Mouse (Mus musculus) spleen, embryonic (tissue): ENCODE measurements around the gene Yap1.

Experiments
- CTCF ChIA-PET: fragments of 350-600 bp; sonication (Branson Sonifier 250); formaldehyde crosslinking; loops from one replicate; lab custom pipeline; 2022; lab: Charles Lee

Yap1 gene

GRCm38 (mm10) chr9:7977587-7977986, 26.8 kb downstream of the Yap1 start:
- CTCF ChIA-PET: interaction anchor here (0.6 kb wide), 1 partner anchor 511 kb away, joined by 6 read pairs; no protein-coding TSS in a partner anchor

GRCm38 (mm10) chr9:7971993-7972392, 32.4 kb downstream of the Yap1 start:
- CTCF ChIA-PET: no interaction called here

GRCm38 (mm10) chr9:7967980-7968379, 36.4 kb downstream of the Yap1 start:
- CTCF ChIA-PET: no interaction called here

GRCm38 (mm10) chr9:7965590-7965989, 38.8 kb downstream of the Yap1 start:
- CTCF ChIA-PET: no interaction called here

- CTCF ChIA-PET: no interaction called here
Observed at GRCm38 (mm10) chr9:7963867-7964266, 40.5 kb downstream of the Yap1 start.

GRCm38 (mm10) chr9:7962915-7963314, 41.5 kb downstream of the Yap1 start:
- CTCF ChIA-PET: no interaction called here

GRCm38 (mm10) chr9:7961366-7962160, 42.8 kb downstream of the Yap1 start:
- CTCF ChIA-PET: no interaction called here

GRCm38 (mm10) chr9:7960382-7960781, 44.0 kb downstream of the Yap1 start:
- CTCF ChIA-PET: no interaction called here

GRCm38 (mm10) chr9:7959301-7959700, 45.1 kb downstream of the Yap1 start:
- CTCF ChIA-PET: no interaction called here

- CTCF ChIA-PET: interaction anchor here (0.6 kb wide), 1 partner anchor 28 kb away, joined by 14 read pairs; no protein-coding TSS in a partner anchor
Observed at GRCm38 (mm10) chr9:7958025-7958593, 46.3 kb downstream of the Yap1 start.

- CTCF ChIA-PET: interaction anchor here (0.6 kb wide), 1 partner anchor 28 kb away, joined by 14 read pairs; no protein-coding TSS in a partner anchor
Observed at GRCm38 (mm10) chr9:7957407-7957806, 47.0 kb downstream of the Yap1 start.

- CTCF ChIA-PET: no interaction called here
Observed at GRCm38 (mm10) chr9:7956400-7956799, 48.0 kb downstream of the Yap1 start.

GRCm38 (mm10) chr9:7952886-7953285, 51.5 kb downstream of the Yap1 start:
- CTCF ChIA-PET: no interaction called here

- CTCF ChIA-PET: no interaction called here
Observed at GRCm38 (mm10) chr9:7950211-7950644, 54.2 kb downstream of the Yap1 start.

- CTCF ChIA-PET: no interaction called here
Observed at GRCm38 (mm10) chr9:7947946-7948345, 56.5 kb downstream of the Yap1 start.

GRCm38 (mm10) chr9:7943796-7944462, 60.5 kb downstream of the Yap1 start:
- CTCF ChIA-PET: interaction anchor here (0.7 kb wide), 1 partner anchor 16 kb away, joined by 3 read pairs; no protein-coding TSS in a partner anchor

GRCm38 (mm10) chr9:7942701-7943100, 61.7 kb downstream of the Yap1 start:
- CTCF ChIA-PET: no interaction called here

- CTCF ChIA-PET: no interaction called here
Observed at GRCm38 (mm10) chr9:7940075-7940474, 64.3 kb downstream of the Yap1 start.

- CTCF ChIA-PET: no interaction called here
Observed at GRCm38 (mm10) chr9:7934419-7934818, 70.0 kb downstream of the Yap1 start.

GRCm38 (mm10) chr9:7929552-7929951, 74.8 kb downstream of the Yap1 start:
- CTCF ChIA-PET: interaction anchor here (0.9 kb wide), 1 partner anchor 28 kb away, joined by 14 read pairs; no protein-coding TSS in a partner anchor

GRCm38 (mm10) chr9:7928866-7929265, 75.5 kb downstream of the Yap1 start:
- CTCF ChIA-PET: interaction anchor here (0.6 kb wide), 1 partner anchor 222 kb away, joined by 3 read pairs; no protein-coding TSS in a partner anchor

- CTCF ChIA-PET: interaction anchor here (0.5 kb wide), 1 partner anchor 16 kb away, joined by 3 read pairs; no protein-coding TSS in a partner anchor
Observed at GRCm38 (mm10) chr9:7928207-7928793, 76.1 kb downstream of the Yap1 start.
